Mouse (Mus musculus): ENCODE data around the gene Rai14.
"Not testable (repeated sequence)": the region's sequence is repeated elsewhere in the genome, so short reads cannot be mapped to it uniquely, and the experiment has no call there.

Gene Rai14

DNA sequence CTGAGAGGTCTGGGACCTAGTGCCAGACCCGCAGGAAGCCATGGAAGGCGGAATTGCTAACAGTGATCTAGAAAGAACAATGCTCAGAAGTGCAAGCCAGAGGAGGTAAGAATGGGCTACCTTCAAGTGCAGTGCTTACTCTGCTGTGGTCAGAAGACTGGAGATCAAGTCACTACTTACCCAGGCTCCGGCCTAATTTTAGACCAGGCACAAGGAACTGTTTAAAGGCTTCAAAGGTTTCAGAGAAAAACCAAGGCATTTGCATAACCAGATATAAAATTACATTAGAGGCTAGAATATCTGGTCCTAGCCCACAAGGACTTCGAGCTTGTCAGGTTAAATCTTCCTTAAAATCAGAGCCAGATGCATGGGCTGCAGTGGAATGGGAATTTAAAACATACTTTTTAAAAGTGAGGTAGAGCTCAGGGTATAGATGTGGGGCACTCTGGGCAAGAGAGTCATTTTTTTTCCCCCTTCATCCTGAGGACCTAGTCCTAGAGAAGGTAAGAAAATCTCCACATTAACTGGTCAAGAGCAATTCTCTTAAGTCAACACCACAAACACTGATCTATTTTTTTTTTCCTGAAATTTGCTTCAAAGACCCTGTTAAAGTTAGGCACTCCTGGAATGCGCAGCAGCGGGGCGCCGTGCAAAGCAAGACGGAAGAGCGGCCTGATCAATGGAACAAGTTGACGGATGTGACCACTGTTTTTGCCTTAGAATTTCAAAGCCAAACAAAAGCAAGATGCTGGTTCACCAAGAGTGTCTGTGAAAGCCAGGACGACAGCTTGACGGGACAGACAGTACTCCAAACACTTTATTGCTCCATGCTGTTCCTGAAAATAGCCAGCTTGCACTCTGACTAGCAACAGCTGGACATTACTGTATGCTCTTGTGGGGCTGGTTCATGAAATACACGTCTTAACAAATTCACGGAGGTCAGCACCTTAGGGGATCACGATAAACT, 115.9 kb downstream of the Rai14 start:
- DNase-seq = no peak

DNA sequence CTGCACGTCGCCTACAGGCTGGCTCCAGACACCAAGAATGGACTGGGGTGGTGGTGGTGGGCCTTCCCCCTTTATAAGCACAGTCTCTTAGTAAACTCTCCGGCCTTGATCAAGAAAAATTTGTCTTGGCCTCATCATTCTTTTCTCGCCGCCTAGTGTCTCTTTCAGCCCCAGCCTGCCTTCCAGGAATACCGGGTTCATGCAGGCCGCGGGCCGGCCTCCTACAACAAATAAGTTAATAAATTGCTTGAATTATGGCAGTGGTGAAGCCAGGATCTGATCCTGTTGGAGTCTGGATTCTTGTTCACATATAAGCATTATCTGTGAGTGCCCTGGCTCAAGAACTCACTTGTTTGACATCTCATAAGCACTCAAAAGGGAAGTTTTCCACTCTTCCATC, 117.6 kb downstream of the Rai14 start:
- DNase-seq = no peak

GRCm38 (mm10) chr15:10595408-10595807, 119.0 kb downstream of the Rai14 start:
- DNase-seq = no peak

DNA sequence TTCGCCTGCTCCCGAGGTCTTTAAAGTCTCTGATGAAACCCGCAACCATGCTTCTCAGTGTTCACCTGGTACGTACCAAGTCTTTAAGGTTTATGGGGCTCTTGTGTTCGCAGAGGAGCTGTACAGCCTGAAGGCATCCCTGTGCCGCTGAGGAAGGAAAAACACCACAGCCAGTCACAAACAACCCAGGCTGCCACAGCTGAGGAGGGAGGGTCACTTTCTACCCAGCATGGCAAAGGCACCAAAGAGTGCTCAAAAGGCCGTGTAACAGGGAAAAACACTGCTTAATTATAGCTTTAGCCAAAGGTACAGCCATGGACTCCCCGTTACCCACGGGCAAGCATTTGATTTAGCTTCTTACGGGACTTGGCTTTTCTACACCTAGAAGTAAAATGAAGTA, 119.5 kb downstream of the Rai14 start:
- DNase-seq = no peak

GRCm38 (mm10) chr15:10593094-10593493, 121.3 kb downstream of the Rai14 start:
- no peak for DNase-seq

DNA sequence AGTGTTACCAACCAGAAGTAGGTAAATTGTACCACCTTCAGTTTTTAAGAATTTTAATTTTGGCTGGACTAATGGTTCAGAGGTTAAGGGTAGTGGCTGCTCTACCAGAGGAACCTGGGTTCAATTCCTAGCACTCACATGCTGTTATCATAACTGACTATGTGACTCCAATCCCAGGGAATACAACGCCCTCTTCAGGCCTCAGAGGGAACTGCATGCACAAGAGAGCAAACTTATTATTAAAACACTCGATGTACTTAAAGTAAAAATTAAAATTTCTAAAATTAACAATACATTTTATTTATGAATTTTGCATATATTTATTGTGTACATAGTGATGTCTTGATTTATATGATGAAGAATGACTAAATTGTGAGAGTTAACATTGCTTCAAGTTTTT, 127.9 kb downstream of the Rai14 start:
- no peak for DNase-seq

GRCm38 (mm10) chr15:10584359-10585187, 129.9 kb downstream of the Rai14 start:
- DNase-seq = no peak

DNA sequence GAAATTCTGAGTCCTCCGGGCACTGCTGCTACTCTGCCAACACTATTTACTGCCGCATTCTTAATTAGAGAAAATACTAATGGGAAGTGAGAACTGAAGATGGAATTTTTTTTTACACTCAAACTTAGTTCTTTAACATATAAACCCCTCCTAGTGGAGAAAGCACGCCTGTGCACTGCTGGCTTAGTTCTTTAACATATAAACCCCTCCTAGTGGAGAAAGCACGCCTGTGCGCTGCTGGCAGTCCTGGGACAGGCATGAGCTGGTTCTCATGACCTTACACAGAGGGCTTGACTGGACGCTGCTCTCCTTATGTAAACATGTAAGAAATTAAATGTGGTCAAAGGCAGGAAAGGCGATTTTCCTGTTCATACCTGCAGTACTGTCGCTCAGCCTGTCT, 131.0 kb downstream of the Rai14 start:
- peak; percentile 6 for DNase-seq

DNA sequence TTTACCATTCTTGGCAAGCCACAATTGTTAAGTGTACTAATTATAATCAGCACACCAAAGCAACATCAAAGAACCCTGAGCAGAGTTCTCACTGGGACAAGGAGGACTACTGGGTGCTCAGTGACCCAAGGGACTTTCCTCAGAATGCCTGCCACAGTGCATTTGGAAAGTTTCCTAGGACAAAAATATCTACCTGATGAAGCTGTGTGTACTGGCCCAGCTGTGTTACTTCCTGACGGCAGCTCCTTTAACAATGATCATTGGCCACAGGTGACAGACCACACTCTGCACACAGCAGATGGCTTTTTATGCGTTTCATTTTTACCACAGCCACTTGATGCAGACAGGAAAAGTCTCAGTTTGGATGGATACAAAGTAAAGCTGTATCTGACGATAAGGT, 135.3 kb downstream of the Rai14 start:
- no peak for DNase-seq

- DNase-seq = no peak
Observed at GRCm38 (mm10) chr15:10566486-10566885, 147.9 kb downstream of the Rai14 start.

GRCm38 (mm10) chr15:10564201-10564600, 150.2 kb downstream of the Rai14 start:
- DNase-seq = no peak

DNA sequence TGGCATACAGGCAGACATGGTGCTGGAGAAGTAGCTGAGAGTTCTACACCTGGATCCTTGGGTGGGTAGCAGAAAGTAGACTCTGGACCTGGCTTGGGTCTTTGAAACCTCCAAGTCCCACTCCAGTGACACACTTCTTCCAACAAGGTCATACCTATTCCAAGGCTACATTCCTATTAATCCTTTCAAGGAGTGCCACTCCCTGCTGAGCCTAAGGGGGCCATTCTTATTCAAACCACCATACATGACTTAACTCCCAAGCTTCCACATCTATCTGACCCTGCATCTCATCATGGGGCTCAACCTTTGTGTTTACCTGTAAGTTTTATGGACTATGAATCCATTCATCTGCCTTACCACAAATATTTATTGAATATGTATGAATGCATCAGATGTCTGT, 152.1 kb downstream of the Rai14 start:
- no peak for DNase-seq

DNA sequence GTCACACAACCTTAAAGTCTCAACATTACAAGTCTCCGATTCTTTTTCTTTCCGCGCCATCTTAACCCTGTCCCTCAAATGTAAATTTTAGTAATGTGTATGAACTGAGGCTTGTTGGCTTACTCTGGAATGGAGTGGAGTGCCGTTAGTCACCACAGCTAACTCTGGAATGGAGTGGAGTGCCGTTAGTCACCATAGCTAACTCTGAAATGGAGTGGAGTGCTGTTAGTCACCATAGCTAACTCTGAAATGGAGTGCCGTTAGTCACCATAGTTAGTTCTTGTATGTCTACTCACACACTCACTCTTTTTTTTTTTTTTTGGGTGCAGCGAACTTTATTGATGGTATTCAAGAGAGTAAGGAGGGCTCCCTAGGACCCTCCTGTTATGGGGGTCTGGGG, 154.4 kb downstream of the Rai14 start:
- DNase-seq = no peak

GRCm38 (mm10) chr15:10558465-10558864, 156.0 kb downstream of the Rai14 start, which contains the start of gene Ttc23l:
TSS of gene Ttc23l (minus strand) at chr15:10558668.
- DNase-seq = no peak

DNA sequence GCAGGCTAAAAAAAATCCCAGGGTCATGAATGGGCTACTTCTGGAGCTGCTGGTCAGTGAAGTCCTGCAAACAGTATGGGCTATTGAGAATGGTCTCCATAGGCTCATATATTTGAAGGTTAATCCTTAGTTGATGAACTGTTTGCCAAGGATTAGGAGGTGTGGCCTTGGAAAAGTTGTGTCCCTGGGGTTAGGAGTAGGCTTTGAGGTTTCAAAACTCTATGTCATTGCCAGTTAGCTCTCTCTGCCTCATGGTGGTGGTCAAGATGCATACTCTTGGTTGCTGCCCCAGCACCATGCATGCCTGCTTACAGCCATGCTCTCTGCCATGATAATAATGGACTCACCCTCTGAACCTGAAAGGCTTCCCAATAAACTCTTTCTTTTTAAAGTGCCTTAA, 160.1 kb downstream of the Rai14 start:
- DNase-seq = no peak

DNA sequence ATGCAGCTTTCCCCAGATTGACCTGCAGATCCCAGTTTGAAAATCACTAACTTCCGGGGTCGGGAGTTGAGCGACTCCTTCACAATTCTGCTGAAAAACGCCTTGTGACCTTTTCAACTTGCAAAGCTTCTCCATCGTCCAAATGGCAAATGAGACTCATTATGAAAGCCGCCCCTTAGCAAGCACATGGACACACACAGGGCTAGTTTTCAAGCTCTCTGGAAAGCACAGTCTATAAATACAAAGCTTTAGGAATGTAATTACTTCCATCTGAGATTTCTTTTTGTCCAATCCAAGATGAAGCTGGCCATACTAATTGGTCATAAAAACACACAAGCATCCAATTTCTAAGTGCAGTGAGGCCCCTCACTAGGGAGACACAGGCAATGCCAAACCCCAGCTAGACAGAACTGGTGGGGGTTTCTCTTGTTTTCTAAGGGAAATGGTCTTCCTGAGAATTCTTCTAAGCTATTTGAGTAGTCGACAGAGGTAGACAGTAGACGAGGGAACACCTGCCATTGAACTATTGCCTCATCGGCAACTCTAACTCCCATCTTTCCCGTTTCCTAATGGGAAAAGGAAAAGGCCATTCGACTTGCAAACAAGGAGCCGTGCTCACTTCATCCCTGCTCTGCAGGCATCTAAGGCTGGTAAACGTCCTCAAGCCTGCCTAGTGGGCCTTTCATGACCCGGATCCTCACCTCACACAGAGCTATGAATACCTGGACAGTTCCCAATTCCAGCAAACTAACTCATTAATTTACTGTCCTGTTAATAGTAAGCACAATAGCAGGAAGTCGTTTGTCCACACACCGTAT, 173.9 kb downstream of the Rai14 start:
- no peak for DNase-seq

- no peak for DNase-seq
Observed at GRCm38 (mm10) chr15:10535969-10536368, 178.5 kb downstream of the Rai14 start.

GRCm38 (mm10) chr15:10534591-10534990, 179.8 kb downstream of the Rai14 start:
- DNase-seq = no peak

- not testable (repeated sequence) for DNase-seq
Observed at GRCm38 (mm10) chr15:10533361-10533760, 181.1 kb downstream of the Rai14 start.

DNA sequence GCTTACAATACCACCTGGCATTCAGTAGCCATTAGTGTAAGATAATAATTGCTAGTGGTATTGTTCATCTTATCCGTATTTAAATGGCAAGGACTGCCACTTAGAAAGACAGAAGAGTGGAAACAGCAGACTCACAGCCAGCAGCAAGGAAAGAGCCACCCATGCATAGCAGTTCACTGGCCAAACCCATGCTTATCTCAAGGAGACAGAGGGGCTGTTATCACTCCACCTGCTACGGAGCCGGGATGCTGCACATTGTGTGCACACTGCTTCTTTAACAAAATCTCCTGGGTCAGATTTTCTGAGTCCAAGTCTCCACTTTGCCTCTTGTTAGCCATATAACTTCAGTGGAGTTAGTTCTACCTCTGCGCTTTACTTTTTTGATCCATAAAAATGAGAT, 183.1 kb downstream of the Rai14 start:
- no peak for DNase-seq

DNA sequence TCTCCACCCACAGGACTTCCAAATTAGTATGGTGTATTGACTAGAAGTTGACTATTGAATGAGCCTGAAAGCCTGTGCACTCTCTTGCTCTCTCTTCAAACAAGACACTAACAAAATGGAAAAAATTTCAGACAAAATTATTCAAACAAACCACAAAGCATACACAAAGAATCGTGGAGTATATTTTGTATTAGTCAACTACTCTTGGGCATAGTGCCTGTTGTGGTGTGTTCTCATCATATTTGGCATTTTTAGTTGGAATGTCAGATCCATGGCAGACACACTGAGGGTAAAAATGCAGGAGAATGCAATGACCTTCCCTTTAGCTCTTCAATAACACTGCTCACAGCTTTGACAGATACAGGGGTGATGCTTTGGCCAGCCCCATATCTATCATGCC, 188.5 kb downstream of the Rai14 start:
- DNase-seq = no peak
